ENCODE assay signal across 8 mouse cellular contexts in genomic region chr11:94677607-94678145, GRCm38 (mm10). TPM values are rescaled to one million over a fixed set of nuclear protein-coding genes. Genes with fewer than 3 reads are reported as not detected.
A peak's percentile ranks its signal among the peaks of the same experiment; 100 is the strongest.
DNase-seq lines count a peak whose midpoint lies in the region; ATAC-seq and TF ChIP-seq lines count a peak whose summit lies in the region.

No protein-coding gene starts in this region.

- WGBS in heart, embryonic 12.5 days: 32% methylated on average over 15 of the region's 15 CpGs
- 35% methylated on average over 15 of the region's 15 CpGs for WGBS in hindbrain, embryonic 10.5 days

- H3K9me3 ChIP-seq in heart, embryonic 12.5 days (replicated peaks): no peaks in the 10 kb centered on the region
- H3K9me3 ChIP-seq in G1E (replicated peaks): no peaks in the 10 kb centered on the region
- H3K9me3 ChIP-seq in hindbrain, embryonic 10.5 days: no peaks in the 10 kb centered on the region
- no peaks in the 10 kb centered on the region for H3K9me3 ChIP-seq in megakaryocyte, embryonic 14.5 days

- H3K4me3 ChIP-seq in heart, embryonic 12.5 days: peak overlapping the region; percentile 96
- H3K4me3 ChIP-seq in G1E (ENCODE audit: low read depth, low read length): peak overlapping the region; percentile 96
- peak overlapping the region; percentile 97 for H3K4me3 ChIP-seq in hindbrain, embryonic 10.5 days
- H3K4me3 ChIP-seq in megakaryocyte, embryonic 14.5 days (replicated peaks): peak overlapping the region; percentile 100

- H3K36me3 ChIP-seq in heart, embryonic 12.5 days: no peaks in the 10 kb centered on the region
- peaks cover 29% of the 10 kb centered on the region for H3K36me3 ChIP-seq in G1E (replicated peaks)
- 0 out of 2 replicates have a peak, but pooled peaks cover 11% of the 10 kb centered on the region for H3K36me3 ChIP-seq in hindbrain, embryonic 10.5 days
- peaks cover 10% of the 10 kb centered on the region for H3K36me3 ChIP-seq in megakaryocyte, embryonic 14.5 days (replicated peaks; ENCODE audit: low read length)

- TF ChIP-seq CTCF in G1E (IDR thresholded peaks at IDR 0.05; ENCODE audit: low read depth, low read length): no peak

- ATAC-seq in heart, embryonic 12.5 days (ENCODE audit: insufficient number of reproducible peaks, low FRiP score): no peak
- no peak for ATAC-seq in G1E (ENCODE audit: extremely low read depth, insufficient number of reproducible peaks, low FRiP score, poor library complexity, severe bottlenecking)
- ATAC-seq in activated CD4-positive, CD25-positive, alpha-beta regulatory T cell, adult 4 months: no peak
- no peak for ATAC-seq in megakaryocyte progenitor cell, adult 5-6 weeks (replicated peaks; ENCODE audit: poor library complexity)

- H3K27ac ChIP-seq in heart, embryonic 12.5 days (ENCODE audit: poor library complexity, severe bottlenecking): no peak overlapping the region
- H3K27ac ChIP-seq in hindbrain, embryonic 10.5 days: peak overlapping the region; percentile 98

- no peak for DNase-seq in heart, adult 9 months (ENCODE audit: low spot score in 2 of 2)
- no peak for DNase-seq in G1E (ENCODE audit: low spot score)
- no peak for DNase-seq in hindbrain, embryonic 10.5 days (ENCODE audit: low spot score)
- DNase-seq in layer of hippocampus, adult 18-20 months (ENCODE audit: low spot score in 2 of 2): no peak

- peak overlapping the region; percentile 61 for H3K9ac ChIP-seq in heart, embryonic 12.5 days

- H3K4me1 ChIP-seq in heart, embryonic 12.5 days (replicated peaks): peaks cover 27% of the 10 kb centered on the region
- peaks cover 23% of the 10 kb centered on the region for H3K4me1 ChIP-seq in G1E (ENCODE audit: insufficient read depth, low read depth, low read length)
- H3K4me1 ChIP-seq in hindbrain, embryonic 10.5 days (replicated peaks): peaks cover 42% of the 10 kb centered on the region
- peaks cover 63% of the 10 kb centered on the region for H3K4me1 ChIP-seq in megakaryocyte, embryonic 14.5 days

- peak overlapping the region; percentile 88 for H3K4me2 ChIP-seq in heart, embryonic 12.5 days

- no peaks in the 10 kb centered on the region for H3K27me3 ChIP-seq in heart, embryonic 12.5 days (replicated peaks)
- peaks cover 9% of the 10 kb centered on the region; the same call in 1 of the 2 replicates for H3K27me3 ChIP-seq in G1E (ENCODE audit: insufficient read depth, low read length)
- H3K27me3 ChIP-seq in hindbrain, embryonic 10.5 days (ENCODE audit: insufficient read depth, poor library complexity, severe bottlenecking): no peaks in the 10 kb centered on the region
- H3K27me3 ChIP-seq in megakaryocyte, embryonic 14.5 days (replicated peaks): peaks cover 10% of the 10 kb centered on the region

RNA-seq across cellular contexts. Expression of gene Xylt2, which starts 0.4 kb away (rescaled TPM):
- polyA plus RNA-seq in heart, embryonic 12.5 days (2016; fragmentation: Nextera tagmentation; extraction: Ambion mirVana): 16.4 and 17.8 TPM in 2 replicates
- total RNA-seq in G1E (2014; fragmentation: Nextera tagmentation) (4.5 and 9.9 TPM in 2 replicates), G1E (2017) (6.6 and 7.0 TPM in 2 replicates)
- polyA plus RNA-seq in G1E (2012): 14.7 and 16.4 TPM in 2 replicates
- 13.9 and 16.7 TPM in 2 replicates for polyA plus RNA-seq in hindbrain, embryonic 10.5 days (2016; fragmentation: Nextera tagmentation; extraction: Ambion mirVana)
- polyA plus RNA-seq in megakaryocyte, embryonic 14.5 days (2012; ENCODE audit: insufficient read depth, low replicate concordance): 5.2 and 18.2 TPM in 2 replicates
- 10 to 100 TPM; 22.8 to 24.6 TPM for total RNA-seq in layer of hippocampus, adult 18-20 months (2021)
- polyA plus RNA-seq in activated CD4-positive, CD25-positive, alpha-beta regulatory T cell, adult 4 months (2017; shearing (Covaris generic)): 1 to 10 TPM; 5.6 to 6.0 TPM
- total RNA-seq in megakaryocyte progenitor cell, adult 5-6 weeks (2015): 1.8 and 2.2 TPM in 2 replicates
- 4.9 and 5.2 TPM in 2 replicates for total RNA-seq in megakaryocyte progenitor cell, adult 5-6 weeks (2017)

RNA-seq across cellular contexts. Expression of gene Eme1, which starts 23.9 kb away (rescaled TPM):
- polyA plus RNA-seq in heart, embryonic 12.5 days (2016; fragmentation: Nextera tagmentation; extraction: Ambion mirVana): 15.3 and 15.9 TPM in 2 replicates
- 14.4 and 17.9 TPM in 2 replicates for total RNA-seq in G1E (2014; fragmentation: Nextera tagmentation)
- 39.0 and 42.0 TPM in 2 replicates for total RNA-seq in G1E (2017)
- polyA plus RNA-seq in G1E (2012): 25.8 and 29.4 TPM in 2 replicates
- polyA plus RNA-seq in hindbrain, embryonic 10.5 days (2016; fragmentation: Nextera tagmentation; extraction: Ambion mirVana): 42.3 and 57.1 TPM in 2 replicates
- polyA plus RNA-seq in megakaryocyte, embryonic 14.5 days (2012; ENCODE audit: insufficient read depth, low replicate concordance): 6.0 and 9.3 TPM in 2 replicates
- total RNA-seq in layer of hippocampus, adult 18-20 months (2021): under 1 TPM in 1 of 2 experiments, not detected in 1; 0.25 TPM
- 1 to 10 TPM; 2.6 to 4.4 TPM for polyA plus RNA-seq in activated CD4-positive, CD25-positive, alpha-beta regulatory T cell, adult 4 months (2017; shearing (Covaris generic))
- total RNA-seq in megakaryocyte progenitor cell, adult 5-6 weeks (2015): 9.4 and 9.9 TPM in 2 replicates
- 28.8 and 37.1 TPM in 2 replicates for total RNA-seq in megakaryocyte progenitor cell, adult 5-6 weeks (2017)

RNA-seq across cellular contexts. Expression of gene Mrpl27, which starts 24.1 kb away (rescaled TPM):
- 123 and 128 TPM in 2 replicates for polyA plus RNA-seq in heart, embryonic 12.5 days (2016; fragmentation: Nextera tagmentation; extraction: Ambion mirVana)
- total RNA-seq in G1E (2014; fragmentation: Nextera tagmentation) (19.5 and 26.2 TPM in 2 replicates), G1E (2017) (54.7 and 70.9 TPM in 2 replicates)
- 66.3 and 70.6 TPM in 2 replicates for polyA plus RNA-seq in G1E (2012)
- polyA plus RNA-seq in hindbrain, embryonic 10.5 days (2016; fragmentation: Nextera tagmentation; extraction: Ambion mirVana): 133 and 157 TPM in 2 replicates
- 5.8 and 93.0 TPM in 2 replicates for polyA plus RNA-seq in megakaryocyte, embryonic 14.5 days (2012; ENCODE audit: insufficient read depth, low replicate concordance)
- 10 to 100 TPM; 74.4 to 79.3 TPM for total RNA-seq in layer of hippocampus, adult 18-20 months (2021)
- 10 to 100 TPM; 75.2 to 93.7 TPM for polyA plus RNA-seq in activated CD4-positive, CD25-positive, alpha-beta regulatory T cell, adult 4 months (2017; shearing (Covaris generic))
- total RNA-seq in megakaryocyte progenitor cell, adult 5-6 weeks (2015): 53.4 and 53.5 TPM in 2 replicates
- total RNA-seq in megakaryocyte progenitor cell, adult 5-6 weeks (2017): 46.4 and 46.8 TPM in 2 replicates

RNA-seq across cellular contexts. Expression of gene Gm11541, which starts 26.6 kb away (rescaled TPM):
- not detected in 2 replicates for polyA plus RNA-seq in heart, embryonic 12.5 days (2016; fragmentation: Nextera tagmentation; extraction: Ambion mirVana)
- total RNA-seq in G1E (2014; fragmentation: Nextera tagmentation) (not detected in 2 replicates), G1E (2017) (0.06 and 0.33 TPM in 2 replicates)
- not detected in 2 replicates for polyA plus RNA-seq in G1E (2012)
- polyA plus RNA-seq in hindbrain, embryonic 10.5 days (2016; fragmentation: Nextera tagmentation; extraction: Ambion mirVana): not detected in 2 replicates
- polyA plus RNA-seq in megakaryocyte, embryonic 14.5 days (2012; ENCODE audit: insufficient read depth, low replicate concordance): not detected in 2 replicates
- not detected for total RNA-seq in layer of hippocampus, adult 18-20 months (2021)
- not detected for polyA plus RNA-seq in activated CD4-positive, CD25-positive, alpha-beta regulatory T cell, adult 4 months (2017; shearing (Covaris generic))
- total RNA-seq in megakaryocyte progenitor cell, adult 5-6 weeks (2015): not detected in 2 replicates
- not detected in 2 replicates for total RNA-seq in megakaryocyte progenitor cell, adult 5-6 weeks (2017)

RNA-seq across cellular contexts. Expression of gene Lrrc59, which starts 48.1 kb away (rescaled TPM):
- 178 and 180 TPM in 2 replicates for polyA plus RNA-seq in heart, embryonic 12.5 days (2016; fragmentation: Nextera tagmentation; extraction: Ambion mirVana)
- total RNA-seq in G1E (2014; fragmentation: Nextera tagmentation) (107 and 120 TPM in 2 replicates), G1E (2017) (106 and 117 TPM in 2 replicates)
- polyA plus RNA-seq in G1E (2012): 146 and 181 TPM in 2 replicates
- 274 and 275 TPM in 2 replicates for polyA plus RNA-seq in hindbrain, embryonic 10.5 days (2016; fragmentation: Nextera tagmentation; extraction: Ambion mirVana)
- polyA plus RNA-seq in megakaryocyte, embryonic 14.5 days (2012; ENCODE audit: insufficient read depth, low replicate concordance): 85.5 and 96.0 TPM in 2 replicates
- 10 to 100 TPM; 78.3 to 87.0 TPM for total RNA-seq in layer of hippocampus, adult 18-20 months (2021)
- 10 to 100 TPM in 1 of 2 experiments, 1 to 10 TPM in 1; 9.9 to 12.9 TPM for polyA plus RNA-seq in activated CD4-positive, CD25-positive, alpha-beta regulatory T cell, adult 4 months (2017; shearing (Covaris generic))
- total RNA-seq in megakaryocyte progenitor cell, adult 5-6 weeks (2015): 115 and 116 TPM in 2 replicates
- total RNA-seq in megakaryocyte progenitor cell, adult 5-6 weeks (2017): 195 and 224 TPM in 2 replicates
